Mouse (Mus musculus) embryo, embryonic 10.5 days (tissue): ENCODE results near the gene Kcnip1.

Experiments used
- DNase-seq: peaks from one replicate; pipeline ENCODE4 v3.0.0-alpha.2; 2015; ENCODE audit warnings: low spot score

Kcnip1 gene

GRCm38 (mm10) chr11:33751503-33751902 is 241.4 kb downstream of the Kcnip1 start:
- DNase-seq, result no peak

DNA sequence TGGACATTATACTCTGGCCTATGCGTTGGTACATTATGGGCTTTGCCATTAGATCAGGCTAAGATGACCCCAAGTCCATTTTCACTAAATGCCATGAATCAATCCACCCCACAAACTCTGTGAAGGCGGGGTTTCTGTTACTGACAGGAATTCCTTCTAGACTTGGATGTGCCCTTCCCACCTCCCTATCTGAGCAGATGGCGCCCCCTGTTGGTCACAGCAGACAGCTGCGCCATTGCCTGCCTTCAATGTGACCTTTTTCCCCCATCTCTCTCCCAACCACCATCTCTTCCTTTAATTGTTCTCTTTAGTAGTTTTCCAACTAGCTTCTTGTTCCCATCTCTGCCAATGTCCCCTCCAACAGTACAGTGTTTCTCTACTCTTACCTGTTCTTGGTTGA is 243.0 kb downstream of the Kcnip1 start:
- DNase-seq, result no peak

- no peak for DNase-seq
These were observed 243.5 kb downstream of the Kcnip1 start for GRCm38 (mm10) chr11:33749408-33749807.

DNA sequence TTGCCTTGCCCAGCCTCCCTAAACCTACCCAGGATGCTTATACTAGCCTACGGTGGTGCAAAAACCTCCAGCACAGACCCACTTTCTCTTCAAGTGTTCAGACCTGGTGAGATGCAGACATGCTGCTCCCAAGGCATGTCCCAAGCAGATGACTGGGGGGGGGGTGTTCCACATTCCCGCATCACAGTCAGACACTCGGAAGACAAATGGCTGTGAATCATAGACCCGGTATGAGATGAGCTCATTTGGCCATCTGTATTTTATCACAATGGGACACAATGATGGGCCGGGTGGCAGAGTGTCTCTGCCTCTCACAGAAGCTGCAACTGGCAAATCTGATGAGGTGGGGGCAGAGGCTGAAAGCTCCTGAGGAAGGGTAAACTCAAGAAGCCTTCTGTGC is 244.2 kb downstream of the Kcnip1 start:
- no peak for DNase-seq

DNA sequence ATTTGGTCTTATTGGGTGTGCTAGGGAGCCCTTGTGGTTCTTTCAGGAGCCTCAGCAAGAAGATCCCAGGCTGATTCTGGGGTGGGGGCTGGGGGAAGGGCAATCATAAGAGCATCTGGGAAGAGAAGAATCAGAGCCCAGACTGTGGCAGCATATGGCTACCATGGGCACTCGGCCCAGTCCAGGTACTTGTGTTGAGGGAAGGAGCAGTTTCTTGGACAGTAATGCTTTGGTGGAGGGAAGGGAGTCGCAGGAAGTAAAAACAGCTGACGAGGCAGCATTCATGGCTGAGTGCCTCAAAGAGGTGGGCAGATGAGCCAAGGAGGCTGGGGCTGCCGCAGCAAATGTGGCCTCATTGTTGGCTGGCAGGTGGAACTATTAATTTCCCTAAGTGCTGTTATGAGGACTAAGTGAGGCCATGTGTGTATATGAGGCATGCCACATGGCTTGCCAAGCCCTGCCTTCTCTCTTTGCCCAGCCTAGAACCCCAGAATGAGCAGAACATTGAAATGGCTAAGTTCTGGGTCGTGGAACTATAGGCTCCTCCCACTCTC is 245.5 kb downstream of the Kcnip1 start:
- DNase-seq, result no peak

DNA sequence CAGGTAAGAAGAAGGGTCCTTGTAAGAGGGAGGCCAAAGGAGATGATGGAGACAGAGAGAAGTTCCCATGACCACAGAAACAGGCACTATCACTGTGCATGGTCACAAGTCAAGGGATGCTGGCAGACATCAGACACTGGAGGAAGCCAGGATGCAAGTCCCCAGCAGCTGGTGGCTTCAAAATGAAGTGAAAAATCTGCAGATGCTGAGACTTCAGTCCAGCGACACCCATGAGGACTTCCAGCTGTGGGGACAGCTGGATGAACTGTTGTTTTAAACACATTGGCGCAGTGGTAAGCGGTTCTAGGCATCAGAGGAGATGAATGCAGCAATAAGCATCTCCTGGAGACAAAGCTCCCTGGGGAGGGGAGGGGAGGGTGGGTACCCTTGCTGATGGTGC is 246.6 kb downstream of the Kcnip1 start:
- no peak for DNase-seq

GRCm38 (mm10) chr11:33745821-33746329 is 247.1 kb downstream of the Kcnip1 start:
- DNase-seq, result no peak

DNA sequence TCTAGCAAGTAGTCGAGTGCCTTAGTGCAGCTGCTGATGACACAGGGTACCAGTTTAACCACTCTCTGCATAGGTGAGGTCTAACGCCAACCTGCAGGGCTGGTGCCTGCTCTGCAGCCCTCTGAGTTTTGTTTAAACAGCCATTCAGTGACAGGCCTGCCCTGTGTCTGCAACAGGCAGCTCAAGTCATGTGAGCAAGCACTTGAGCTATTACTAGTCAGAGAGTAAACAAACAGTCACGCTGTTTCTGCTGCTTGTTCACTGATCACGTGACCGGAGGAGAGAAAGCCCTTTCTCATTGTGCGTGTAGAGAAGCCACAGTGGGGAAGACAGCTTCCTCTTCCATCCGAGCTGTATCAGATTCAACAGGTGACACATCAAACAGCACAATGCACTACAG is 248.5 kb downstream of the Kcnip1 start:
- DNase-seq, result no peak

GRCm38 (mm10) chr11:33740187-33740586 is 252.8 kb downstream of the Kcnip1 start:
- DNase-seq, result no peak

- DNase-seq, result no peak
These were observed 256.5 kb downstream of the Kcnip1 start for GRCm38 (mm10) chr11:33736426-33736825.

DNA sequence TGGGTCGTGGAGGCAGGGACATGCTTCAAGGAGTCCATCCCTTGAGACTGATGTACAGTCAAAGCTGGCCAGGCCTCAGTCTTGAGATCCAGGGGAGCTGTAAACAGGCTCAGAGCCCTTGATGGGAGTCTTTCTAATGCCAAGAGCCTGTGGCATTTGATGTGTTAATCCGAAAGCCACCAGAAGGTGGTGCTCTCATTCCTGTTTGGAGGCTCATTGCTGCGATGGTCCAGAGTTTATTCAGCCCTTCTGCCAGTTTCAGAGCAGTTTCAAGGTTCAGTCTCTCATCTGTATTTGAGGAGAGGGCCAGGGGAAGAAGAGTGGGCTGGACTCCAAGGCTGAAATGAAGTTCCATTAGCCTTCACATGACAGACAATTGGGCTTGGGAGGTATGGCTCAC is 259.7 kb downstream of the Kcnip1 start:
- peak; percentile 89 for DNase-seq

DNA sequence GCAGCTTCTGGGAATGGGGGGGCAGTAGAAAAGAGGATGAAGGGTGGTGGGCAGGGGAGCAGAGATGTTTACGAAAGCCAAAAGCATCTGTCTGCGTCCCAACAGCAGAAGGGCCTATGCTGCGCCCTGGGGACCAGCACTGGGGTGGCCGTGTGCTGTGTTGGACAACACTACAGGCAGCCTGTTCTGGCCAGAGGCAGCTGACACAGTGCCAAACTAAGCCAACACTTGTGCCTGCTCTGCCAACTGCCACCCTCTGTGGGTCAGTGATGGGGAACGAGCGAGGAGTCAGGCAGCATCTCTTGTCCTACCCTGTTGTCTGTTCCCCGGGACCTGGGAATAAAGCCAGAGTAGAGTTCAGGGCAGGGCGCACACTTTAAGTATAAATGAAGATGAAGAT is 260.6 kb downstream of the Kcnip1 start:
- DNase-seq, result no peak

DNA sequence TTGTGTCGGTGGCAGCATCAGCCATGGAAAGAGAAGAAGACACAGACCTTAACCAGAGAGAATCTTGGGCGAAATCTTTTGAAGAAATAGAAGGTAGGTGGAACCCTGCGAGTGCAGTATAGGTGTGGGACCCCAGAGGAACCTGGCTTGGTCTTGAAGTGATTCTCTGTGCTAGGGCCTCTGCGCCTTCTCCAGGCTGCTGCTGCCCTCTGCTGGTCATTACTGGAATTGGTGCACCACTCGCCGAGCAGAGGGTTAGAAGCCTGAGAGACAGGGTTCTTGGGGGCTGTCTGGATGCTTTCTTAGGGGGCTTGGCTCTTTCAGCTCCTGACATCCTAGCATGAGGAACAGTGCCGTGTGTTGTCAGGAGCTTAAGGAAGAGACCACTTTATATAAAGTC is 271.7 kb downstream of the Kcnip1 start:
- DNase-seq, result peak; percentile 76

GRCm38 (mm10) chr11:33706777-33707176 is 286.2 kb downstream of the Kcnip1 start:
- no peak for DNase-seq

GRCm38 (mm10) chr11:33701958-33702459 is 290.9 kb downstream of the Kcnip1 start:
- DNase-seq, result no peak

- DNase-seq, result no peak
These were observed 291.6 kb downstream of the Kcnip1 start for GRCm38 (mm10) chr11:33701236-33701957.

DNA sequence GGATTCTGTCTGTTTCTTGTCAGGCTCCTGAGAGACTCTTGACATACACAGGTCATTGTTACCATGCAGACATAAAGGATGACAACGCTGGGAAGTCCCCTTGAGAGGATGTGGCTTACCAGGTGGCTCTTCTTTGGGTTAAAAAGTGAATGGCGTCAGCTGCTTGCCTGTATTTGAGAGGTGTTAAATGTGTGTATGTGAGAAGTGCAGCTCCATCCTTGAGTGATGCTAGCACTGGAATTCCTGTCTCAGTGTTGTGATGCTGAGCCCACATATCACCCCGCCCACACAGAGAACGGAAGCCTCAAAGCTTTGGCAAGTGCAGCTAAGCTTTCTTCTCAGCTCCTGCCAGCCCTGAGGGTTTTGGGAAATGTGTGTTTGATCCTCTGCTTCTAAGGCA is 292.2 kb downstream of the Kcnip1 start:
- no peak for DNase-seq

DNA sequence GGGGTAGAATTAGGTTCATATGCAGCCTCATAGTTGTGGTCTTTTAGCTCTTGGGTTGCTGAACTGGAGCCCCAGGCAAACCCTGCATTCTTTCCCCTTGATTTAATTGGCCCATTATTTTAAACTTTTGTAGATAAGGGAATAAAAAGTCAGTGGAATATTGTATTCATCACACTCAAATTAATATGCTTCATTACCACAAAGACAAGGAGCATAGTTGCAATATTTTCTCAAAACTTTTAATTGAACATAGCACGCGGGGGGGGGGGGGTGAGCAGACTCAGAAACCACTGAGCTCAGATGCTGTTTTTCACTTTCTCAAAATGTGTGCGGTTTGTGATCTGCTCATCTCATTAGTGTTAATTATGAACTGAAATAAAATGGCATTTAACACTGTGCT is 302.8 kb downstream of the Kcnip1 start:
- no peak for DNase-seq

DNA sequence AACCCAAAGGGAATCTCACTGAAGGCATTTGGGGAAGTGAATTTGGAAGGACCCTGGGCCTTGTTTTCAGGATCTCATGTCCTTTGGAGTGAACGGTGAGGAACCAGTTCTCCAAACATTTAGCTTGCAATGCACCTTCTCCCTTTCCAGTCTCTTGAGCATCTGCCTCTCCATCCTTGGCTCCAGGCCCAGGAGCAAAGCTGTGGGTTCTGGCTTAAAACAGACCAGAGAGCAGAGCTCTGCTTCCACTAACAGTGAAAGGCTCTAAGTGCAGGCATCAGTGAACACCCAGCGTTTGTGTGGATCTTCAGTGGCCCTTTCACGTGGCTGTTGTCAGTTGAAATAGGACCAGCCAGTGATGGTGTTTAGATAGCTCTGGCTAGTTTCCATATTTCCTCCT is 307.0 kb downstream of the Kcnip1 start:
- no peak for DNase-seq

DNA sequence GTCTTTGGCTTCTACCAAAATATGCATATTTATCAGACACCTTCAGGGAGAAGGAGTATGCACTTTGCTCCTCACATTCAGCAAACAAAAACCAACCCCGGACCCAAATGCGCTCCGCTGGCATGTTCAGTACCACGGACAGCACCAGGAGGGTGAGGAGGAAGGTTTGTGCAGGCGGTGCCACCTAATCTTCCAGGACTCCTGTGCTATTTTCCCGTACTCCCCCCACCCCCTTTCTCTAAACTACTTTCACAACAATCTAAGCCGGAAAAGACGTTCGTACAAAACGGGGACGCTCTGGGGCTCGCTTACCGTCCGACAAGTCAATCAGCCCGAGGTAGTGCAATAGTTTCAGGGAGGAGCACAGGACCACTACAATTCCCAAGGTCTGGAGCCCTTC is 312.8 kb downstream of the Kcnip1 start:
- peak; percentile 86 for DNase-seq

- no peak for DNase-seq
These were observed 322.6 kb downstream of the Kcnip1 start for GRCm38 (mm10) chr11:33670105-33670965.

GRCm38 (mm10) chr11:33668376-33668775 is 324.6 kb downstream of the Kcnip1 start:
- DNase-seq, result no peak

GRCm38 (mm10) chr11:33663599-33663998 is 329.4 kb downstream of the Kcnip1 start:
- no peak for DNase-seq
